Mouse (Mus musculus) left cerebral cortex, postnatal 10 days (tissue): ENCODE results near the gene Ell. TPM values are rescaled to one million over a fixed set of nuclear protein-coding genes. Genes with fewer than 3 reads are reported as not detected.

Experiments
- DNase-seq, 2 experiments: peaks; one replicate each; pipeline ENCODE4 v3.0.0; 2021 to 2022; ENCODE audit warnings: low spot score in 2 of 2, mixed read lengths in 1 of 2; ENCODE audit errors: extremely low spot score in 1 of 2
- intact Hi-C: fragments of 180-260 bp; cut with DNase I; formaldehyde crosslinking; loops from one replicate; pipeline ENCODE4 v1.15.1; 2025
- total RNA-seq, 2 experiments: library from RNA; stranded (reverse); gene quantifications; 2 replicates each; pipeline ENCODE4 v1.2.3; 2021

Ell gene
- total RNA-seq, 2 experiments from 2014 or later, result 15.1 to 18.5 TPM

- intact Hi-C loops, result no loop called here
Observed at GRCm38 (mm10) chr8:70627041-70627440, 87.8 kb downstream of the Ell start.

DNA sequence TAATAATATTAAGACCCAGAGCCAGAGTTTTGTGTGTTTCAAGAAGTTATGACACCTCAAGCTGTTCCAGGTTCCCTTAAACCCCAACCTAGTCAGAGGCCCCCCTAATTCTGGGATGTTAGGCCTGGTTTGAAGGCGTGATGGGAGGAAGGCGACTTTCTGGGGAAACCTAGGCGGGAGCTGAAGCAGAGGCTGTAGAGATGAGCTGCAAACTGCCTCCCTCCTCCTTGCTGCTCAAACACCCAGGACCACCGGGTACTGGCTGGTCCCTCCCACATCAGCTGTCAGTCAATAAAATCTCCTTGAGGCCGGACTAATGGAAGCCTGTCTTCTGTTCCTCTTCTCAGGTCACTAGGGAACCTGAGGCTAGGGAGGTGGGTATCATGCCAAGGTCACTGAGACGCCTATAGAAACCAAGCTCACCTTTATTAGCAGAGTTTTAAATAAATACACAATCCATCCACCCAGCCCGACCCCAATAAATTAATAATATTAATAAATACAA is 89.8 kb downstream of the Ell start:
- intact Hi-C loops, result no loop called here
- DNase-seq, result no peak

More at GRCm38 (mm10) chr8:70627041-70627440, 87.8 kb downstream of the Ell start:
- DNase-seq, result no peak

GRCm38 (mm10) chr8:70629574-70630531 is 90.6 kb downstream of the Ell start:
- peak; percentile 76 to 92 for DNase-seq
- intact Hi-C loops, result no loop called here

- peak in 1 of 2 experiments; percentile 80 for DNase-seq
- intact Hi-C loops, result no loop called here
Observed at GRCm38 (mm10) chr8:70630532-70631381, 91.5 kb downstream of the Ell start.

- intact Hi-C loops, result no loop called here
- peak in 1 of 2 experiments; percentile 47 for DNase-seq
Observed at GRCm38 (mm10) chr8:70631436-70631835, 92.2 kb downstream of the Ell start.

DNA sequence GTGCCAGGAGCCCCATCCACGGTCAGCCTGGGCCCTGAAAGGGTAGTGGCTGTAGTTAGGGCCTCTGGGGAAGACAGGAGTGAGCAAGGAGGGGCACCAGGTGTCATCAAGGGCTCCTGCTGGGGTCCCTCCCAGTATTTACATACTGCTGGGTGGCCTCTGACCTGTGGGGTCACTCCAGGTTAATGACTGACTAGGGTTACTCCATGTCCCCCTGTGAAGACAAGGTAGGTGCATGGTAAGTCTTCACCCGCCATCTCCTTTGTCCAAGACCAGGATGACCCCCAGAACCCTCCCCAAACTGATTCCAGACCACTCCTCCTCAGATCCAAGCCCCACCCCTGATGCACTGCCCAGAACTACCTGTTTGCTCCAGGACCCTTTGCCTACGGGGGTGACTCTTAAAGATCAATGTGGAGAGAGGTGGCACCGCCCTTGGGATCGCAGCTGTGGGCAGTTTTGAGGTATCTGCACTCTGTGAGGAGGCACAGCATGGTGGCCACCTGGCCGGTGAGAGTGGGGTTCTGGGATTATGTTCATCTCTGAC is 93.2 kb downstream of the Ell start, which contains the start of gene Gdf15:
Gene Gdf15, minus strand, starts transcription at position 111 of the 547 bp plus-strand sequence.
- no peak for DNase-seq
- intact Hi-C loops, result no loop called here

- intact Hi-C loops, result no loop called here
- DNase-seq, result peak in 1 of 2 experiments; percentile 83
Observed at GRCm38 (mm10) chr8:70634066-70634465, 94.8 kb downstream of the Ell start.

GRCm38 (mm10) chr8:70635527-70635926 is 96.3 kb downstream of the Ell start:
- intact Hi-C loops, result no loop called here
- DNase-seq, result no peak

GRCm38 (mm10) chr8:70636838-70637237 is 97.6 kb downstream of the Ell start:
- intact Hi-C loops, result no loop called here
- no peak for DNase-seq

DNA sequence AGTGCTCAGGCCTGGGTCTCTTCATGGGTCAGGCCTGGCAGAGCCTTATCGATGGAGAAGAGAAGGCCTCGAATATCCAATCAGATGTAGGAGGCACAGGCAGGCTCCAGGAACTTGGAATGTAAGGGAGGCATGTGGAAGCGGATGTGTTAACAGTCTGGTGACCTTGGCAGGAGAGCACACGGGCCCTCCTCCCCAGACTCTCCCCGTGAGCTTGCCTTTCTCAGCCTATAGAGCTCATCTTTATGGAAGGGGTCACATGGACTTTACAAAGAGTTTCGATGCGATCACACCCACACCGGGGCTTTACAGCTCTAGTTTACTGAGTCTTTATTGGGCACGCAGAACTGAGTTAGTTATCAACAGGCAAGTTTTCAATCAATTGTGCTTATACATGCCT is 99.5 kb downstream of the Ell start:
- intact Hi-C loops, result no loop called here
- no peak for DNase-seq

Other genes with a start within 250 kb of the Ell start
- gene Ddx49, start 237.0 kb upstream of the Ell start, total RNA-seq, result 10 to 100 TPM; 64.9 to 65.2 TPM
- gene Cope, start 236.9 kb upstream of the Ell start, total RNA-seq, result 100 to 1,000 TPM; 124 to 134 TPM
- gene Cers1, start 223.7 kb upstream of the Ell start, total RNA-seq, result 10 to 100 TPM; 97.9 to 98.4 TPM
- gene Gdf1, start 209.6 kb upstream of the Ell start, total RNA-seq, result 10 to 100 TPM in 1 of 2 experiments, 1 to 10 TPM in 1; 6.6 to 13.0 TPM
- gene Upf1, start 186.2 kb upstream of the Ell start, total RNA-seq, result 10 to 100 TPM; 46.9 to 48.1 TPM
- under 1 TPM in 1 of 2 experiments, not detected in 1; 0.14 TPM for gene Comp, start 165.9 kb upstream of the Ell start, total RNA-seq
- 100 to 1,000 TPM in 1 of 2 experiments, 10 to 100 TPM in 1; 98.8 to 105 TPM for gene Crtc1, start 99.9 kb upstream of the Ell start, total RNA-seq
- gene Klhl26, start 62.5 kb upstream of the Ell start, total RNA-seq, result 10 to 100 TPM; 33.1 to 33.8 TPM
- gene Tmem59l, start 52.1 kb upstream of the Ell start, total RNA-seq, result 100 to 1,000 TPM; 146 to 159 TPM
- 1 to 10 TPM; 7.0 to 9.5 TPM for gene Crlf1, start 46.3 kb upstream of the Ell start, total RNA-seq
- gene Rex1bd, start 32.7 kb upstream of the Ell start, total RNA-seq, result 100 to 1,000 TPM in 1 of 2 experiments, 10 to 100 TPM in 1; 95.1 to 106 TPM
- 1,000 to 10,000 TPM in 1 of 2 experiments, 100 to 1,000 TPM in 1; 991 to 1,007 TPM for gene Uba52, start 28.7 kb upstream of the Ell start, total RNA-seq
- 100 to 1,000 TPM; 361 to 375 TPM for gene Fkbp8, start 11.7 kb upstream of the Ell start, total RNA-seq
- gene Kxd1, start 11.5 kb upstream of the Ell start, total RNA-seq, result 10 to 100 TPM; 37.5 to 41.2 TPM
- gene Isyna1, start 54.9 kb downstream of the Ell start, total RNA-seq, result 10 to 100 TPM; 46.6 to 53.2 TPM
- 100 to 1,000 TPM; 236 to 250 TPM for gene Ssbp4, start 69.4 kb downstream of the Ell start, total RNA-seq
- 1 to 10 TPM in 1 of 2 experiments, under 1 TPM in 1; 0.94 to 1.1 TPM for gene Lrrc25, start 76.7 kb downstream of the Ell start, total RNA-seq
- gene Gdf15, start 93.0 kb downstream of the Ell start, total RNA-seq, result not detected
- gene Pgpep1, start 120.9 kb downstream of the Ell start, total RNA-seq, result 10 to 100 TPM; 11.5 to 15.9 TPM
- 10 to 100 TPM; 68.2 to 80.4 TPM for gene Lsm4, start 133.8 kb downstream of the Ell start, total RNA-seq
- 100 to 1,000 TPM; 147 to 149 TPM for gene Jund, start 159.5 kb downstream of the Ell start, total RNA-seq
- gene Iqcn, start 164.0 kb downstream of the Ell start, total RNA-seq, result under 1 TPM in 1 of 2 experiments, not detected in 1; 0.19 TPM
- gene Gm3336, start 179.1 kb downstream of the Ell start, total RNA-seq, result not detected
- under 1 TPM; 0.49 to 0.61 TPM for gene Pde4c, start 184.3 kb downstream of the Ell start, total RNA-seq
- gene Rab3a, start 215.2 kb downstream of the Ell start, total RNA-seq, result 100 to 1,000 TPM; 756 to 791 TPM
- 10 to 100 TPM; 35.8 to 37.1 TPM for gene Mpv17l2, start 221.5 kb downstream of the Ell start, total RNA-seq
- 100 to 1,000 TPM; 173 TPM for gene Pik3r2, start 237.3 kb downstream of the Ell start, total RNA-seq